Mouse (Mus musculus) brain, embryonic 18.5 days (tissue): Measurements from ENCODE around the gene Spc24.
"Not testable (repeated sequence)": the region's sequence is repeated elsewhere in the genome, so short reads cannot be mapped to it uniquely, and the experiment has no call there.

Experiments
- DNase-seq: peaks from one replicate; pipeline ENCODE4 v3.0.0-alpha.2; 2012; ENCODE audit warnings: low read depth, low spot score

The Spc24 gene

GRCm38 (mm10) chr9:21784517-21785307 is 24.6 kb upstream of the Spc24 start:
- DNase-seq = no peak

- no peak for DNase-seq
Observed at GRCm38 (mm10) chr9:21781657-21782468, 21.8 kb upstream of the Spc24 start.

GRCm38 (mm10) chr9:21777726-21778125 is 17.6 kb upstream of the Spc24 start:
- DNase-seq = no peak

GRCm38 (mm10) chr9:21774353-21774752 is 14.2 kb upstream of the Spc24 start:
- DNase-seq = no peak

- DNase-seq = not testable (repeated sequence)
Observed at GRCm38 (mm10) chr9:21773396-21773795, 13.3 kb upstream of the Spc24 start.

GRCm38 (mm10) chr9:21769558-21770183 is 9.6 kb upstream of the Spc24 start:
- DNase-seq = no peak

GRCm38 (mm10) chr9:21768511-21769411 is 8.7 kb upstream of the Spc24 start:
- DNase-seq = no peak

GRCm38 (mm10) chr9:21767896-21768295 is 7.8 kb upstream of the Spc24 start:
- no peak for DNase-seq

- no peak for DNase-seq
Observed at GRCm38 (mm10) chr9:21764084-21764999, 4.2 kb upstream of the Spc24 start.

GRCm38 (mm10) chr9:21762135-21762534 is 2.0 kb upstream of the Spc24 start:
- no peak for DNase-seq

GRCm38 (mm10) chr9:21759718-21760117 is 385 bp downstream of the Spc24 start:
- no peak for DNase-seq

GRCm38 (mm10) chr9:21758576-21759529 is 1.2 kb downstream of the Spc24 start:
- no peak for DNase-seq

- no peak for DNase-seq
Observed at GRCm38 (mm10) chr9:21754516-21755321, 5.4 kb downstream of the Spc24 start.

- DNase-seq = no peak
Observed at GRCm38 (mm10) chr9:21754003-21754402, 6.1 kb downstream of the Spc24 start.

- DNase-seq = no peak
Observed at GRCm38 (mm10) chr9:21752252-21752792, 7.8 kb downstream of the Spc24 start.

GRCm38 (mm10) chr9:21751347-21751746 is 8.8 kb downstream of the Spc24 start:
- DNase-seq = no peak

- no peak for DNase-seq
Observed at GRCm38 (mm10) chr9:21750370-21750769, 9.7 kb downstream of the Spc24 start.
